9 mouse cellular contexts compared by ENCODE assay signal in genomic region chr16:21392099-21392498, GRCm38 (mm10). TPM values are rescaled to one million over a fixed set of nuclear protein-coding genes. Genes with fewer than 3 reads are reported as not detected.
A peak's percentile ranks its signal among the peaks of the same experiment; 100 is the strongest.
DNase-seq lines count a peak whose midpoint lies in the region; ATAC-seq lines count a peak whose summit lies in the region.
"Had no signal": no experiment of that assay in that cellular context is flagged by ENCODE, and none has a peak within 500 bp of the region (broad histone marks: within the 10 kb centered on the region; RNA-seq: fewer than 3 reads in every experiment).

No protein-coding gene starts in this region.

- 67% methylated on average over 6 of the region's 6 CpGs for WGBS in lung, embryonic 16.5 days
- WGBS in hindbrain, embryonic 16.5 days, result 60% methylated on average over 6 of the region's 6 CpGs
- 76% methylated on average over 6 of the region's 6 CpGs for WGBS in neural tube, embryonic 13.5 days

- no peaks in the 10 kb centered on the region for H3K9me3 ChIP-seq in lung, embryonic 16.5 days (ENCODE audit: control insufficient read depth, low read length)
- H3K9me3 ChIP-seq in hindbrain, embryonic 16.5 days (ENCODE audit: control insufficient read depth, low read length), result no peaks in the 10 kb centered on the region
- no peaks in the 10 kb centered on the region for H3K9me3 ChIP-seq in neural tube, embryonic 13.5 days

- no peak overlapping the region for H3K4me2 ChIP-seq in lung, embryonic 16.5 days (ENCODE audit: low read depth, low read length)
- no peak overlapping the region for H3K4me2 ChIP-seq in hindbrain, embryonic 16.5 days (ENCODE audit: low read length)
- no peak overlapping the region for H3K4me2 ChIP-seq in neural tube, embryonic 13.5 days

- H3K27me3 ChIP-seq in lung, embryonic 16.5 days (ENCODE audit: control insufficient read depth, insufficient read depth, low read depth, low read length), result no peaks in the 10 kb centered on the region
- H3K27me3 ChIP-seq in hindbrain, embryonic 16.5 days (replicated peaks; ENCODE audit: control insufficient read depth, insufficient read depth, low read length), result no peaks in the 10 kb centered on the region
- H3K27me3 ChIP-seq in neural tube, embryonic 13.5 days, result no peaks in the 10 kb centered on the region

- ATAC-seq in lung, embryonic 16.5 days (ENCODE audit: low read depth), result no peak
- ATAC-seq in hindbrain, embryonic 16.5 days, result no peak; the same call in 1 of the 2 replicates
- 0 out of 2 replicates have a peak, but pooled peaks have one; percentile 8 for ATAC-seq in neural tube, embryonic 13.5 days (ENCODE audit: low read depth)
- ATAC-seq in frontal cortex, adult (ENCODE audit: low TSS enrichment), result no peak

- intact Hi-C loops in gastrocnemius, postnatal 36 days (cut with DNase I), result loop anchor here (5.0 kb wide), 1 partner anchor 55 kb away; no protein-coding TSS in a partner anchor

- DNase-seq in lung, postnatal 36 days, result no peak
- peak; percentile 30 for DNase-seq in c-Kit-positive CD71-positive TER-119-negative erythroid progenitor cells, embryonic 14.5 days (ENCODE audit: low read depth)
- no peak for DNase-seq in gastrocnemius, postnatal 36 days
- no peak for DNase-seq in ovary, postnatal 10 days (ENCODE audit: low spot score)

- peaks cover 20% of the 10 kb centered on the region for H3K4me1 ChIP-seq in lung, embryonic 16.5 days (replicated peaks; ENCODE audit: control insufficient read depth, insufficient read depth, low read length)
- peaks cover 4% of the 10 kb centered on the region; the same call in 1 of the 2 replicates for H3K4me1 ChIP-seq in hindbrain, embryonic 16.5 days (ENCODE audit: control insufficient read depth, insufficient read depth, low read depth, low read length)
- peaks cover 43% of the 10 kb centered on the region for H3K4me1 ChIP-seq in neural tube, embryonic 13.5 days (replicated peaks)

- no peak overlapping the region for H3K4me3 ChIP-seq in lung, embryonic 16.5 days (ENCODE audit: low read length)
- no peak overlapping the region for H3K4me3 ChIP-seq in hindbrain, embryonic 16.5 days (ENCODE audit: low read length)
- H3K4me3 ChIP-seq in neural tube, embryonic 13.5 days, result no peak overlapping the region
- H3K4me3 ChIP-seq: erythroblast, embryonic 14.5 days had no signal

- H3K36me3 ChIP-seq in lung, embryonic 16.5 days (ENCODE audit: control insufficient read depth, insufficient read depth, low read length), result no peaks in the 10 kb centered on the region
- no peaks in the 10 kb centered on the region for H3K36me3 ChIP-seq in hindbrain, embryonic 16.5 days (ENCODE audit: control insufficient read depth, insufficient read depth, low read length)
- no peaks in the 10 kb centered on the region for H3K36me3 ChIP-seq in neural tube, embryonic 13.5 days

- no peak overlapping the region for H3K9ac ChIP-seq in lung, embryonic 16.5 days (ENCODE audit: low read length)
- H3K9ac ChIP-seq in hindbrain, embryonic 16.5 days (ENCODE audit: low read depth, low read length), result no peak overlapping the region
- H3K9ac ChIP-seq in neural tube, embryonic 13.5 days, result no peak overlapping the region

- peak overlapping the region; percentile 56 for H3K27ac ChIP-seq in lung, embryonic 16.5 days (ENCODE audit: low read length)
- peak overlapping the region; percentile 45; the same call in 1 of the 2 replicates for H3K27ac ChIP-seq in hindbrain, embryonic 16.5 days (ENCODE audit: low read depth, low read length)
- peak overlapping the region; percentile 59 for H3K27ac ChIP-seq in neural tube, embryonic 13.5 days (replicated peaks)

RNA-seq across cellular contexts. Expression of gene Vps8, which starts 30.8 kb away (rescaled TPM):
- 13.3 and 16.4 TPM in 2 replicates for polyA plus RNA-seq in lung, embryonic 16.5 days (2015; fragmentation: Nextera tagmentation; extraction: Ambion mirVana)
- 33.1 and 38.3 TPM in 2 replicates for polyA plus RNA-seq in hindbrain, embryonic 16.5 days (2015; fragmentation: Nextera tagmentation; extraction: Ambion mirVana)
- polyA plus RNA-seq in neural tube, embryonic 13.5 days (2015; fragmentation: Nextera tagmentation; extraction: Ambion mirVana), result 26.7 and 26.9 TPM in 2 replicates
- 1 to 10 TPM; 5.9 to 7.7 TPM for total RNA-seq in gastrocnemius, postnatal 36 days (2021)
